Mouse (Mus musculus) embryo, embryonic 11.5 days (tissue): Measurements from ENCODE around the gene Padi3.

Experiments
- DNase-seq: peaks from one replicate; pipeline ENCODE4 v3.0.0-alpha.2; 2012; ENCODE audit warnings: low read depth, low spot score

Padi3 gene

DNA sequence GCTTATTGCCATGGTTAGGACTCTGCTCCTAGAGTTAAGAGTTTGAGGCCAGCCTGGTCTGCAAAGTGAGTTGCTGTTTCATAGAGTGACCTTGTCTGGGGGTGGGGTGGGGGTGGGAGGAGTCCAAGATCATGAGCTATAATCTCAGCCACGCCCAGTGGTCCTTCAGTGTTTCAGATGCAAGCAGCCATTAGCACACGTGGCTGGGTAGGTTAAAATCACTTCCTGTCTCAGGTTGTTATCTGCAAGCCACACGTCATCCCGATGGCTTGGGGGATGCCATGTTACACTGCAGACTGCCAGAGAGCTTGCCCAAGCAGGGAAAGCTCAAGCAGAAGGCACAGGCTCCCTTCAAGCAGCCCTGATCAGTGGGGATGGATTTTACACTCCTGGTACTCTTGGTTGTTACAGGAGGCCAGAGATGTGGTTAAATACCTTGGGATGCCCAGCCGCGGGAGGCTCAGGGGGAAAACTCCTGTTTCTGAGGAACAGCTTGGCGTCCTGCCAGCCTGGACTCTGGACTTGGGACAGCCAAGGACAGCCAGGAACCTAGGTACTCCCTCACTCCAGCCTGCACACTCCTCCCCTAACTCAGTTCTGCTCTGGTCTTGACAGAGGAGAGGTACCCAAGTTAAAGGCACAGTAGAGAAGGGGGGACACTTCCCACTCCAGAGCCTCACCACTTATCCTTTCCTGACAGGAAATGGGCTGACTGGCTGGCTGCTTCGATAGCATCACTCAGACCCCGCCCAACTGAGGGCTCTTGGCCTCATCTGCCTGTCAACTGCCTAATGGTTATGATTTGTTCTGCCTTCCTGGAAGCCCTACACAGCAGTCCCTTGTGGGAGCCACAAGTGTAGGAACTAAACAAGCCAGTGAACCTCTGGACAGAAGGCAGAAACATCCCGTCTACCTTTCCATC, 5.8 kb upstream of the Padi3 start:
- DNase-seq = no peak

DNA sequence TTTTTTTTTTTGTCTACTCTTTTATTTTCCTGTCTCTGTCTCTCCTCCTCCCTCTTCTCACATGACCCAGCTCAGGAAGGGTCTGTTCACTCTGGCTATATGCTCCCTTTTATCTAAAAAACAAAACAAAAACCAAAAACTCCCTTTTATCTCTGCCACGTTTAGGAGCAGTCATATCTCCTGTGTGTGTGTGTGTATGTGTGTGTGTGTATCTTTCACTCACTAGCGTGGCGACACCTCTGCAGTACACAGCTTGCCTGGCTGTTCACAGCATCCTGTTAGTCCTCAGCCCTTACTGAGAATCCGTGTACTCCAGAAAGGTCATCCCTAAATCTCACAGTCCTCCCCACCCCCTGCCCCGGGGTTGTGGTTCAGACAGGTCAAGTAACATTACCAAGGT, 5.0 kb upstream of the Padi3 start:
- DNase-seq = no peak

DNA sequence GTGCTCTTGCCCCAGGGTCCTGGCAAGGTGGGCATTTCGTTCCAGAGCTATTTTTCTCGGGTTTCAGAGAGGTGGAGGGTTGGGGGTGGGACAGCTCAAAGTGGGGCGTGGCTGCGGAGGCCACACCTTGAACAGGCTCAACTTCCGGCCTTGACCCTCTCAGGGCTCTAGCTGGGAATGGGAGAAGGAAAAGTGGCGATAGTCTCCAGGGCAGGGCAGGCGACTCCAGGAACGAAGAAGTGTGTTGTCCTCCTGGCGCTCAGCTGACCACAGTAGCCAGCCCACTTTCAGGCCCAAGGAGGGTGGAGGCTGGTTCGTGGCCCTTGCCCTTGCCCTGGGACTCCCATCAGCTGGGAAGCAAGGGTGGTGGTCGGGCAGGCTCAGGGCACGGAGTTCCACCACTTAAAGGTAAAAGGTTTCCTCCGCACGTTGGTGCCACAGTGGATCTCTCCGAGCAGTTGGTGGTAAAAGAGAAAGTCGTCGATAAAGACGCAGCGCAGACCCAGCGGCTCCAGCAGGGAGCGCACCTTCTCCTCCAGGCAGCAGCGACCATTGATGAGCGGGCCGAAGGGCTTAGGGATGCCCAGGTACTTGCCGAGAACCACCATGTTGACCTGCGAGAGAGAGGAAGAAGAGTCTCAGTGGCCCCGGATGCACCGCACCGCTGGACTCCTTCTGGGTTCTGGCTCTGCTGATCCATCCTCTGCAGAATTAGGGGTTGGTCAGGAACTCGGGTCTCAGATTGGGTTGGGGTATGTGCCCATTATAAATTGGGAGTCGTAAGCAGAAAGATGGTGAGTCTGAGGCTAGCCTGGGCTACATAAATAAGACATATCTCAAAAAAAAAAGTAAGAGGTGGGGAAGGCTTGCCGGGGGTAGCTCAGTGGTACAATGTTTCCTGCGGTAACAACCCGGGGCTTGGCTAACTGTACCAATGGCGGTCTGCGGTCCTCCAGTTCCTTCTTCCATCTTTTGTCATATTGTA, 4.1 kb upstream of the Padi3 start:
- no peak for DNase-seq

DNA sequence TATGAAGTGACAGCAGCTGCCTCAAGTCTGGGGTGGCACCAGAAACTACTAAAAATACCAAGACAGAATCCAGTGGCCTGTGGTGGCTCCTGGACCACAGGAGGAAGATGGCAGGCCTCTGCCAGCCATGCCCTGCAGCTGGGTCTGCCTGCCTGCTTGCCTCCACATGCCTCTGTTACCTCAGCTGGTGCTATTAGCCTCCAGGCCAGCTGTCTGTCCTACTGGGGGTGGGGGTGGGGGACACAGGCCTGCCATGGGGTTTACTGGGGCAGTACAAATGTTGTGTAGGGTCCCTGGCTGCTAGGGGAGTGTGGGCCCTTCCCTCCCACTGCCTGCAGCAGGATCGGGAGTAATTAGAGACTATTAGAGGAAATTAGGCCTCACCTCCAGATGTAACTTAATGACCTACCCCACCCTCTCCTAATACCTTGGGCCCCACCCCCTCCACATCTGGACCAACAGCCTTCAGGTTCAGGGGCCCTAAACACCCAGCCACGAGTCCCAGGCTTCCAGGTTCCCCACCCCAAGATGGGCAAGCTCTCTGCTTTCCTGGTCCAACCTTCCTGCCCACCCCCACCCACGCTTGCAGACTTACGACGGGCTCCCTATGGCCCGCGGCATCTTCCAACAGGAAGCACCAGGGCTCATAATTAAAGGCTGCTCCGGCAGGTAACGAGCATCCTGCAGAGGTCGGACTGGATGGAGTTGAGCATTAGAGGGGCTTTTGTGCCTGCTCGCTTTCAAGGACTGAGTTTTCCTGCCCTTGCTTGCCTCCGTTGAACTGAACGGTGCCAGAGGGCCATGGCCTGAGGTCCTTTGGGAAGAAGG, 3.1 kb upstream of the Padi3 start:
- no peak for DNase-seq

DNA sequence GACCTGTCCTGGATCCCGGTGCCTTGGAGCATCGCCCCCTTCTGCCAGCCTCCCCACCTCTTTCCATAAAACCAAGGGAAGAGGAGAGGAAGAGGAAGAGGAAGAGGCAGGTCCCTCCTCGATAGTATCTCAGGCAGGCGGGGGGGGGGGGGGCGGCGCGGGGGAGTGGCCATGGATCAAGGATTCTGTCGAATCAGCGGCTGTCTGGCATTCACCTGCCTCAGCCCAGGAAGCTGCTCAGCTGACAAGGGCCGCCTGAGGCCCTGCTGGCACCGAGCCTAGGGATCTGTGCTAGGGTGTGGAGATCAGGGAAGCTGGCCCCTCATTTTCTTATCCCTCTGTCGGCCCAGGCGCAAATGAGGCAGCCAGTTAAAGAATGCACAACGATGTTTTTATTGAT, 2.2 kb upstream of the Padi3 start:
- DNase-seq = no peak

DNA sequence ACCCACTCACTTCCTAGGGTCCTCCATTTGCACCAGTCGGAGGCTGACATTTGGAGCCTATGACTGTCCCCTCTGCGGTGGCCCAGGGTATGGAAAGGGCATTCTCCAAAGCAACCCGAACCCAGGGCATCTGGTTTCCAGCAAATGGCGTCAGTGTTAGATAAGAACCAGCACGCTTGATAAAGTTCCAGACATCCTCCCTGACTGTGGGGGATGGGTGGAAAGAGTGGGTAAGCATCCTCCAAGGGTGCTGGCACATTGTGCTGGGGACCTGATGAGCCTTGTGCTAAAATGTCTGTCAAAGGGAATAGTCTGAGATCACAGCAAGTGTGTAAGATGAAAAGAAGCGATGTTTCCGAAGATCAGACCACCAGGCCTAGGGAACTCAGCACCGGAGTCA, 1.7 kb upstream of the Padi3 start:
- DNase-seq = no peak

DNA sequence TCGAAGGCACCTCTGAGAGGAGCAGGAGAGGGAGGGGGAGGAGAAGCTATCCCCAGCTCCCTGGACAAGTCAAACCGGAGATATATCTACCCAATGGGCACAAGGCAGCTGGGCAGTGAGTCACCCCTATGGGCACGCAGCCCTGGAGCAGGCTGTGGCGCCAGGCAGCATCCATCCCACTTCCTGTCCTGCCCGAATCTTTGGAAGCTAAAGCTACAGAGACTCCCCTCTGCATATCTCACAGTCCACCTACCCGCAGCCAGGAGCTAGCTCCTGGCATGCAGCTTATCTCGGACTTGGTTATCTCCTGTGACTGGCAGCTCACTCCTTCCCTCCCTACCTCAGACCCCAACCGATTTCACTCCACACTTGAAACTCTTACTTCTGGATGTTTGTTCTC, 1.3 kb downstream of the Padi3 start:
- no peak for DNase-seq

DNA sequence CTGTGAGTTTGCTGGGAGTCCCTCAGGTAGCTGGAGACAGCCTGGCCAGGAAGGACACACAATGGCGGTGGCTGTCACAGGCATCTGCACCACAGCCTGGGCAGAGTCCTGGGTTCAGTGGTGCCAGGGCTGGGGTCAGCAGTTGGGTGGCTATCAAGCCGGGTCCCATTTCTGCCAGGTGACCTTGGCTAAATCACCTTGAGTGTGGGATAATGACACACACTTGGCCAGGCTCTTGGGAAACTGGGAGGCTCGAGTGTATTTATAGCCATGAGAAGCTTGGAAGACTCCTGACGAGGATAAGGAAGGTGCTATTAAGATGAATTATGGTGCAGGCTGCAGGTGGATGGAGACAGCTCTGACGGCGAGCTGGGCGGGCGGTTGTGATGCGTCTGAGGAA, 5.8 kb downstream of the Padi3 start:
- DNase-seq = no peak

DNA sequence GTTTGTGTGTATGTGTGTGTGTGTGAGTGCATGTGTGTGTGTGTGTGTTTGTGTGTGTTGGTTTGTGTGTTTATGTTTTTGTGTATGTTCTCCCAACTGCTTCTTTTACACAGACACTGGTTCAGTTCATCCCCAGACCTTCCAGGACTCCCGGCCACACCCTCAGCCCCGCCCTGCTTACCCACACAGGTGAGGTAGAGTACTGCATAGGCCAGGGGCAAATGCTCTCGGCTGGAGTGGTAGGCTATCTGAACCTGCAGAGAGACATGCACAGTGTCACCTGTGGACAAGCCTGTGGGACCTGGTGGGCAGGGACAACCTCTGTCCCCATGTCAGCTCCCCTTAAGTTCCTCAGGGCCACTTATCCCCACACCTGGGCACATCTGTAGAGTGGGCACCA, 9.1 kb downstream of the Padi3 start:
- no peak for DNase-seq

DNA sequence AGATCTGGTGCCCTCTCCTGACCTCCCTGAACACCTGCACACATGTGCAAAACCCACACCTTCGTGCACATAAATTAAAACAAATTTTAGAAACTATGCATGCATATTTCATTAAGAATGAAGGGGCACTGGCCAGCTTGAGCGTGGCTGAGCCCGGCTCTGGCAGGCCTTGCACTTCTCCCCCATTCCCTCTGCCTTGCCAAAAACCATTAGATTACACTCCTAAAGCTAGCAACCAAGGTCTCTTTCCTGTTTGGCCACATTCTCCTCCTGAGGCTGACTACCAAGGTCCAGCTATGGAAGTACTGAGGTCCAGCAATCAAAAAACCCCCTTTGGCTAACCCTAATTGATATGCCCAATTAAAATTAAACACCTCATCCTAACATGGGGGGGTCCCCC, 13.7 kb downstream of the Padi3 start:
- DNase-seq = no peak

DNA sequence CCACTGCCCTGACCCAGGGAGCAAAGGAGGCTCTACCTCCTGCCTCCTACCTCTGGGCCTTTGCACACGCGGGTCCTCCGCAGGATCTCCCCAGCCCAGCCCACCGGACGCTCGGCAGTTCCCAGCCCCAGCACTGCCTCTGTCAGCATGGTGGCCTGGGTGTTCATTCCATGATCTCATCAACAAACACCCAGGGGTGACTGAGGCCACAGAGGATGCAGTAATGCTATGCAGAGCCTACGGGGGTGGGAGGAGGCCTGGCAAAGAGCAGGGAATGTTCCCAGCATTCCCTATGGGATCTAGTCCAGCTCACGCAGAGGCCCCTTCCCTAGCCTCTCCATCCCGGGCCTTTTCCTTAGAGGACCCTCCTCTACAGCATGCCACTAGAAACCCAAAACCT, 15.8 kb downstream of the Padi3 start:
- DNase-seq = no peak

DNA sequence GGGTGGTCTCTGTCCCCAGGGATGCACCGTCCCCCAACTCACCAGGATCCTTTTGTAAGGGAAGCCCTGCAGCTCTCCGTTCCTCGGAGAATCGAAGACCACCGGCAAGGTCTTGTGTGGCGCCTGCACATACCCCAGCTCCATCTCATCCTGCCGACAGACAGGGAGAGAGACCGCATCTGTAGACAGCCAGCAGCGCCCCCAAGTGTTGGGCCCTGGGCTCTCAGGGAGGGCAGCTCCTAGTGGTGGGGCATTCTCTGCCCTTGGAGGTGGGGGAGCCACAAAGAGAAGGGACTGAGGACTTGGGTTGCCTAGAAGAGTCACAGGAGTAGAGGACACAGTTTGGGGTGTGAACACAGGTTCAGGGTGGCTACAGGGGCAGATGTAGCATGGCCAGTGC, 16.7 kb downstream of the Padi3 start:
- no peak for DNase-seq

DNA sequence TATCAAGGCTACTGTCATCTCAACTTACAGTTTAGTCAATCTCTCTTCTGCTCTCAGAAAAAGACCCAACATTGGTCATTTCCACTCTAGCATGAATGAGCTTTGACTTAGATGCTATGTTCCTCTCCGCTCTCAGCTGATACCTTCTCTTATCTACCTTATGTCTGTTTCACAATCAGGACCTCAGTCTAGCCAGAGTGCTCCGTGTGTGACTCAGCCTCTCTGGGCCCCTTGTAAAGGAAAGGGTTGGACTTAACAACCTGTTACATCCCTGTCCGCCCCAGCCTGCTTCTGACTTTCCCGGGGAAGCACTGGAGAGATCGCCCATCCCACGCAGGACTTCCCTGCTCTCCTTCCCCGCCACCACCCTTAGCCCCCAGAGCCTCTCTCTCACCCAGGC, 17.9 kb downstream of the Padi3 start:
- no peak for DNase-seq

DNA sequence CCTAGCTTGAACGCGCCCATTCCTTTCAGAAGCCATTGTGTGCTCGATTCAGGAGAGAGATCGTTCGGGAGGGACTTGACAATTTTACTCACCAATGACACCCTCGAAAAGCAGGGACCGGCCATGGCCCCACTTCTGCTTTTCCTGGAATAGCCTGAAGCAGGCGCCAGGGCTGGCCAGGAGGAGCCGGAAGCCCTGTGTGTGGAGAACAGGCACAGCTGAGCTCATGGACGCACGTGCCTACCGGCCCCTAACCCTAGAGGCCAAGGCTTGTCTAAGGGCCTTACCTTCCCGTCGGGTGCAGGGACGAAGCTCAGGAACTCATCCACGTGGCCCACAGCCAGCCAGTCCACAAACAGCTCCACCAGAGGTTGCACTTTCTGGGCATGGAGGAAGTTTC, 19.4 kb downstream of the Padi3 start:
- DNase-seq = no peak

DNA sequence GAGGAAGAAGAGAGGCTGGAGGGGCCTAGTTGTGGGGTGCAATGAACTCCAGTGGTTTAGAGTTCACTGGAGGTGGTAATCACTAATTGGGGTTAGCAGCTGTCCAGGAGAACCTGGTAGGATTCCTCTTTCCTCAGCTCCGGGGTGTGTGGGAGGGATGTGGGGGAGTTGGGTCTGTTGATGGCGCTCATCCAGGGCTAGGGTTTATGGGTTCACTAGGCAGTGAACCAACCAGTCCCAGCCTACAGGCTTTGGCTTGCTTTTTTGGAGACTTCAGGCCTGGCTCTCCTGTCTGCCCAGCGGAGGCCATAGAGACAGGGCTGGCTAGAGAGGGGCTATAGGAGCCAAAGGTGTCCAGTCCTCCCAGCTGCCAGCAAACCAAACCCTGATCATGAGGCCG, 20.5 kb downstream of the Padi3 start:
- DNase-seq = no peak

DNA sequence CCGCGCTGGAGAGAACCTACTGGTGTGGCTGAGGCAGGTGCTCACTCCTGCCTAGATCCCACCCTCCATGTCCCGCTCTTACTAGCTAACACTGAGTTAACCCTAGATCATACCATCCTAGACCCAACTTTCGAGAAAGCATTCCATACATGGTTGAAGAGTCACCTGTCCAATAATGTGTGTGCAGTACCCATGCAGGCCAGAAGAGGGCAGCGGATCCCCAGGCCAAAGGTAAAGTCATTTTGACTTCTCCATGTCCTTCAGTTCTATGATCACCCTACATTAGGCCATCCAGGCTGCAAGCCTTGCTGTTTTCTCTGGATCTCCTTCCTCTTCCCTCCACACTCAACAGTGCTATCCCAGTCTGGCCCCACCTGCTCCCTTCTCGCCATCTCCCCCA, 21.5 kb downstream of the Padi3 start:
- DNase-seq = peak; percentile 58

DNA sequence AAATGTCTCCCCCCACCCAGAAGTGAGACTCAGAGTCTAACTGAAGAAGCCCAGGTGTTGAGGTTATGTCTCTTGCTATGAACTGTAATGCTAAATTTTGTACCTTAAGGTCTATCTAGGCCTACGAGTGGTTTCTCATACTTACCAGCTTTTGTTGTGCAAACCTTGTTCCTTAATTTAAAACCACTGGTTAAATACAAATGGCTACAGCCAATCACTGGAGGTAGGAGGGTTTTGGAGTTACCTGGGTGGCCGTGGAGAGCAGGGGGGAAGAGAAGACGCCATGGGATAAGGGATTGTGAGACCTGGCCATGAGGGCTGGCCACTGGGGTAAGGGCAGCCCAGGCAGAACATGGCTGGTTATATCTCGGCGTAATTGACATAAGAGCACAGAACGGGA, 22.2 kb downstream of the Padi3 start:
- no peak for DNase-seq

DNA sequence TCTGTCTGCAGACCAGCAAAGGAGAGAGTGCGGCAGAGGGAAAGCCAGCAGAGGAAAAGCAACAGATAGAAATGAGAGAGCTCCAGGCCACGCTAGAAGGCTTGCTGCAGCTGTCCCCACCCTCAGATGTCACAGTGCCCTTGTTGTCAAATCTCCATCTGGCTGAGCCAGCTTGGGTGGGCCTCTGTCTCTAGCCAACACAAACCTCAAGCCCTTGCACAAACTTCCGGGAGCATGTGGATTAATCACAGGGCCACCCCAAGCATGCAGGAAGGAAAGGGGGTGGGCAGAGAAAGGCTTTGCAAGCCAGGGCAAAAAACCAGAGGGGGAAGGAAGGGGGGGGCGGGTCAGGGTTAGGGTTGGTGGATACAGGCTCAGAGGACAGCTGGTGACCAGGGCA, 23.0 kb downstream of the Padi3 start:
- DNase-seq = no peak

DNA sequence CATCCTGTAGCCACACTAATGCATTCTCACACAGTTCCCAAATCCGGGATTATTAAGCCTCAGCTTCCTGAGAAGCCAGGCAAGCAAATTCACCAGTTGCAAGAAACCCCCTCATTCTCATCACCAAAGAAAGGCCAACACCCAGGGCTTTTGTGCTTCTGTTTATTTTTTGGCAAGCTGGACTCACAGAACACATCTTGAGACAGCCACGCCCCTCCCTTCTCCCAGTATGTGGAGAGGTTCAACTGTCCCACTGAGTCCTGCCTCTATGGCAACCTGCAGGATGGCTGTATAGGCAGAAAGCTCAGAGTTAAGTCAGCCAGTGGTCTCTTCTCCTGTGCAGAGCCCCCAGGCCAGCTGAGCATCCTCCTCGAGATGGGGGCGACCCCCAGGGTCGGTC, 25.2 kb downstream of the Padi3 start:
- no peak for DNase-seq

DNA sequence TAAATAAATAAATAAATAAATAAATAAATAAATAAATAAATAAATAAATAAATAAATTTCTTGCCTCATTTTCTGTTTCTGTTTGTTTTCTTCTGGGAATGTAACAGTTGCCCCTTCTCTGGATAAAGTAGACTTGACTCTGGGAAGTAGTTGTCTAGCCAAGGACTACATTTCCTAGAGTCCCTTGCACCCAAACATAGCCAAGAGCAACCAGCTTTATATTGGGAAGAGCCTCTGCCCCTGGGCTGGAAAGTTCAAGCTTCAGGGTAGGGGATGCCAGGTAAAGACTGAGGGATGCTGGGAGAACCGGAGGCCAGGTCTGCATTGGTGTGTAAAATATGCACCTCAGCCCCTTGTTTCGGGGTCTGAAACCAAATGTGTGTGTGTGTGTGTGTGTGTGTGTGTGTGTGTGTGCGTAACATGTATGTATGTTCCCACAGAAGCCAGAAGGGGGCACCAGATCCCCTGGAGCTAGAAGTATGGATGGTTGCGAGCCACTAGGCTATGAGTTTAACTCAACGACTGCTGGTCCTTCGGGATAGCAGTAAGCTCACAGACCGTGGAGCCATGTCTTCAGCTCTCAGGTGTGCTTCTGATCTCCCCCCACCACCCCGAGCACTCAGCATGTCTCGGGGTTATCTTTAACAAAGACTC, 26.0 kb downstream of the Padi3 start:
- no peak for DNase-seq

DNA sequence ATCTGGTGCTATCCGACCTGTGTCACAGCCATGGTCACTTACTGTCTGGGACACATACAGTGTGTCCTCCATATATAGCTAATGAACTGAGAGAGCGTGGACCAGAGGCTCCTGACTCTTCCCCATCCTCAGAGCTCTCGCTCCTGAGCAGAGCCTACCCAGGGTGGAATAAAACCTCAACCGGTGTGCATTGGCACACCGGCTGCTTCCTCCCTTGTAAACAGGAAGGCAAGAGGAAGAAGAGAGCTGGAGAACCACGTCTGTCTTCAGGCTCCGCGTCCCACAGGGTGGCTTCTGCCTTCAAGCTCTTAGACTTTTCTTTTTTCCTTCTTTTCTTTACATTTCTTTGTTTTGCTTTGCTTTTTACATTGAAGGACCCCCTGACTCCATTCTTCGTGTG, 27.6 kb downstream of the Padi3 start:
- DNase-seq = no peak
